Mouse (Mus musculus): ENCODE measurements around the gene Zfp936. TPM values are rescaled to one million over a fixed set of nuclear protein-coding genes. Genes with fewer than 3 reads are reported as not detected.
A peak's percentile ranks its signal among the peaks of the same experiment; 100 is the strongest.
"Not testable (repeated sequence)": the region's sequence is repeated elsewhere in the genome, so short reads cannot be mapped to it uniquely, and the experiment has no call there.

Zfp936 gene
- not detected for total RNA-seq (2021)

DNA sequence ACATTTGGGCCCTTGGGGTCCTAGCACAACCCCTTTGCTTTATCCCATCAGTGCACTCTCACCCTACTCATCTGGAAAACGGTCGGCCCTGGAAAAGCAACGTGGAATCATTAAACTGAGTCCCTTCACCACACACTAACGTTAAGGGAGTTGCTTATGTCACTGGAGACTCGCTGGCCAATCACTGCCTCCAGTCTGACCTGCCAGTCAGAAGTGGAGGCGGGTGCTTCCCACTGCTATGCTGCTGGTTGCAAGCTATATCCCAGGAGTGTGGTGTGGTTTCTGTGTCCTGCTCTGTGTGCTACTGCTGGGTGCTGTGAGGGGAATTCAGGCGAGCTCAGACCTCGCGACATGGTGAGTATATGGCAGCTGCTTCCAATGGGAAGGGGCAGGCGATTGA lies at the start of gene Zfp936:
Gene Zfp936 (plus strand): TSS at position 301 of the 400 bp plus-strand sequence.
- DNase-seq; intact Hi-C loops (cut with DNase I): not testable (repeated sequence)

- intact Hi-C loops (cut with DNase I) = no loop called here
Measured at GRCm38 (mm10) chr7:43077831-43078230, 36.2 kb upstream of the Zfp936 start.

GRCm38 (mm10) chr7:43128691-43129090 lies 14.7 kb downstream of the Zfp936 start:
- intact Hi-C loops (cut with DNase I); DNase-seq: not testable (repeated sequence)

More at GRCm38 (mm10) chr7:43077831-43078230, 36.2 kb upstream of the Zfp936 start:
- DNase-seq = no peak

- intact Hi-C loops (cut with DNase I); DNase-seq: not testable (repeated sequence)
Measured at GRCm38 (mm10) chr7:43164121-43164520, 50.1 kb downstream of the Zfp936 start.

GRCm38 (mm10) chr7:43167101-43167500 lies 53.1 kb downstream of the Zfp936 start:
- DNase-seq; intact Hi-C loops (cut with DNase I): not testable (repeated sequence)

DNA sequence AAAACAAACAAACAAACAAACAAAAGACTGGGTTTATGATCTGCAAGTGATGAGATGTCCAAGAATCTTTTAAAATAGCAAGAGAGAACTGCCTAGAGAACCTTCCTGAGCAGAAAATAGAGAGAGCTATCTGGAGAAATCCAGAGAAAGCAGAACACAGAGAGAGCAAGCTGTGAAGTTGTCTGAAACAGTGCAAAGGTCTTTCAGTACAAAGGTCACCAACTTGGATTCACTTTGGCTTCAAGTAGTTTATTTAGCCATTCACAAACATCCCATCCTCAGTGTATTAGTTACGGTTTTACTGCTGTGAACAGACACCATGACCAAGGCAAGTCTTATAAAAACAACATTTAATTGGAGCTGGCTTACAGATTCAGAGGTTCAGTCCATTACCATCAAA lies 53.8 kb downstream of the Zfp936 start:
- intact Hi-C loops (cut with DNase I); DNase-seq: not testable (repeated sequence)

DNA sequence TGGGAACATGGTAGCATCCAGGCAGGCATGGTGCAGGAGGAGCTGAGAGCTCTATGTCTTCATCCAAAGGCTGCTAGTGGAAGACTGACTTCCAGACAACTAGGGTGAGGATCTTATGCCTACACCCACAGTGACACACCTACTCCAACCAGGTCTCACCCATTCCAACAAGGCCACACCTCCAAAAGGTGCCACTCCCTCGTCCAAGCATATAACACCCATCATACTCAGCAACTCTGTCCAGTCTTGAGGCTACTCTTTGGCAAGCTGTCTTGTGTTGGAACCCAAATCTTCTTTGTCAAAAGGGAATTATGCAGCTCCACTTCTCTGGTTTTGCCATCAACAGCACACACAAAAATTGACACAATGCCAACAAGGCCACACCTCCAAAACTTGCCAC lies 54.2 kb downstream of the Zfp936 start:
- not testable (repeated sequence) for DNase-seq

DNA sequence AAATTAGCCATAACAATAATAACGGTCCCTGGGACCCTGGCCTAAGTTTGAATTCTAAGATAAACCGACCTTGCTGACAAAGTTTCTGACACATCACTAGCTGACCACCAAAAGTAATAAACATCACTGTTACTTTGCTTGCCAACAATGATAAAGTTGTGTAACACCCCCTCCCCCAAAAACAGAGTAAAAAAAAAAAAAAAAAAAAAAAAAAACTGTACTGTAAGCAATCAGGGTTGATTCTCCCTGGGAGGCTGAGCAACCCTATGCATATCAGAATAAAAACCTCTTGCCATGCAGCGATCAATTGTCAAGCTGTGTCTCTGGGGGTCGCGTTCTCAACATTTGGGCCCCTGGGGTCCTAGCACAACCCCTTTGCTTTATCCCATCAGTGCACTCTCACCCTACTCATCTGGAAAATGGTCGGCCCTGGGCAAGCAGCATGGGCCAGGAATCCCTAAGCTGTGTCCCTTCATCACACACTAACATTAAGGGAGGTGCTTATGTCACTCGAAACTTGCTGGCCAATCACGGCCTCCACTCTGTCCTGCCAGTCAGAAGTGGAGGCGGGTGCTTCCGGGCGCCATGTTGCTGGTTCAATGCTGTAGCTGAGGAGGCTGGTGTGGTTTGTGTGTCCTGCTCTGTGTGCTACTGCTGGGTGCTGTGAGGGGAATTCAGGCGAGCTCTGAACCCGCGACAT lies 63.1 kb downstream of the Zfp936 start:
- no peak for DNase-seq
- intact Hi-C loops (cut with DNase I) = no loop called here

More for the DNA sequence above, 54.2 kb downstream of the Zfp936 start:
- intact Hi-C loops (cut with DNase I) = not testable (repeated sequence)

DNA sequence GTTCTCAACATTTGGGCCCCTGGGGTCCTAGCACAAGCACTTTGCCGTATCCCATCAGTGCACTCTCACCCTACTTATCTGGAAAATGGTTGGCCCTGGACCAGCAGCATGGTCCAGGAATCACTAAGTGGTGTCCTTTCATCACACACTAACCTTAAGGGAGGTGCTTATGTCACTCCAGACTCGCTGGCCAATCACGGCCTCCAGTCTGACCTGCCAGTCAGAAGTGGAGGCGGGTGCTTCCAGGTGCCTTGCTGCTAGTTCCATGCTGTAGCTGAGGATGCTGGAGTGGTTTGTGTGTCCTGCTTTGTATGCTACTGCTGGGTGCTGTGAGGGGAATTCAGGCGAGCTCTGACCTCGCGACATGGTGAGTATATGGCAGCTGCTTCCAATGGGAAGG lies 99.8 kb downstream of the Zfp936 start:
- peak in 1 of 2 experiments; percentile 13 for DNase-seq
- intact Hi-C loops (cut with DNase I) = not testable (repeated sequence)

Small RNAs within 50 kb of the gene (microRNA-seq; reads per million reads assigned to microRNA genes)
- 0 reads per million in 2 experiments for gene Gm22707 (ENCODE audit: borderline number of aligned reads in 2 of 2)

Other genes starting within 250 kb of the Zfp936 start
- under 1 TPM in 1 of 2 experiments, not detected in 1; 0.11 TPM for gene Gm2381, start 247.0 kb upstream of the Zfp936 start, total RNA-seq (2021)
- gene Vmn2r63, start 180.4 kb upstream of the Zfp936 start, total RNA-seq (2021) = not detected
- gene Gm9268, start 95.5 kb upstream of the Zfp936 start, total RNA-seq (2021) = not detected
- gene Zfp715, start 199.1 kb downstream of the Zfp936 start, total RNA-seq (2021) = 10 to 100 TPM; 15.0 to 17.2 TPM
- gene Siglecf, start 237.1 kb downstream of the Zfp936 start, total RNA-seq (2021) = not detected